ENCODE assay signal across 20 mouse cellular contexts in genomic region chr9:59289529-59290115, GRCm38 (mm10). TPM values are rescaled to one million over a fixed set of nuclear protein-coding genes. Genes with fewer than 3 reads are reported as not detected.
DNase-seq lines count a peak whose midpoint lies in the region; ATAC-seq and TF ChIP-seq lines count a peak whose summit lies in the region.
"Had no signal": no experiment of that assay in that cellular context is flagged by ENCODE, and none has a peak within 500 bp of the region (broad histone marks: within the 10 kb centered on the region; RNA-seq: fewer than 3 reads in every experiment).

No protein-coding gene starts in this region.

- no peak for TF ChIP-seq POLR2A in limb, embryonic 14.5 days (IDR thresholded peaks at IDR 0.05; ENCODE audit: borderline replicate concordance, extremely low read depth, insufficient read depth, insufficient read length)

- ATAC-seq in lung, embryonic 16.5 days (ENCODE audit: low read depth), result no peak
- no peak for ATAC-seq in embryonic facial prominence, embryonic 12.5 days (ENCODE audit: insufficient number of reproducible peaks, insufficient read depth, low FRiP score, low TSS enrichment)
- ATAC-seq in limb, embryonic 14.5 days (ENCODE audit: low FRiP score, low read depth), result no peak
- ATAC-seq: forebrain, embryonic 13.5 days; intestine, postnatal 0 days had no signal

- H3K9me3 ChIP-seq in heart, embryonic 10.5 days, result no peaks in the 10 kb centered on the region
- H3K9me3 ChIP-seq in lung, embryonic 16.5 days (ENCODE audit: control insufficient read depth, low read length), result no peaks in the 10 kb centered on the region
- H3K9me3 ChIP-seq in embryonic facial prominence, embryonic 12.5 days, result no peaks in the 10 kb centered on the region
- H3K9me3 ChIP-seq in limb, embryonic 14.5 days (ENCODE audit: control insufficient read depth, low read length), result no peaks in the 10 kb centered on the region
- H3K9me3 ChIP-seq: forebrain, embryonic 13.5 days; G1E; heart, embryonic 15.5 days had no signal

- H3K27ac ChIP-seq in heart, embryonic 10.5 days, result peak overlapping the region; percentile 67
- peak overlapping the region; percentile 7; the same call in 1 of the 2 replicates for H3K27ac ChIP-seq in lung, embryonic 16.5 days (ENCODE audit: low read length)
- peak overlapping the region; percentile 95 for H3K27ac ChIP-seq in embryonic facial prominence, embryonic 12.5 days
- H3K27ac ChIP-seq in limb, embryonic 14.5 days (replicated peaks; ENCODE audit: low read depth, low read length), result peak overlapping the region; percentile 85
- H3K27ac ChIP-seq: forebrain, embryonic 13.5 days; heart, embryonic 15.5 days; liver, embryonic 14.5 days had no signal

- H3K9ac ChIP-seq in lung, embryonic 16.5 days (ENCODE audit: low read length), result no peak overlapping the region
- H3K9ac ChIP-seq in embryonic facial prominence, embryonic 12.5 days, result no peak overlapping the region
- H3K9ac ChIP-seq in limb, embryonic 14.5 days (ENCODE audit: low read depth, low read length, severe bottlenecking), result no peak overlapping the region
- H3K9ac ChIP-seq: heart, embryonic 15.5 days; liver, embryonic 14.5 days had no signal

- WGBS in heart, embryonic 10.5 days, result 61% methylated on average over 6 of the region's 6 CpGs
- WGBS in lung, embryonic 16.5 days, result 47% methylated on average over 6 of the region's 6 CpGs
- WGBS in embryonic facial prominence, embryonic 12.5 days, result 29% methylated on average over 6 of the region's 6 CpGs
- 28% methylated on average over 6 of the region's 6 CpGs for WGBS in limb, embryonic 14.5 days

- H3K4me3 ChIP-seq in heart, embryonic 10.5 days, result no peak overlapping the region
- H3K4me3 ChIP-seq in lung, embryonic 16.5 days (ENCODE audit: low read length), result no peak overlapping the region
- H3K4me3 ChIP-seq in embryonic facial prominence, embryonic 12.5 days, result no peak overlapping the region
- H3K4me3 ChIP-seq in limb, embryonic 14.5 days (replicated peaks; ENCODE audit: low read length), result no peak overlapping the region
- H3K4me3 ChIP-seq: forebrain, embryonic 13.5 days; heart, embryonic 15.5 days had no signal

- no peak overlapping the region for H3K4me2 ChIP-seq in lung, embryonic 16.5 days (ENCODE audit: low read depth, low read length)
- no peak overlapping the region for H3K4me2 ChIP-seq in embryonic facial prominence, embryonic 12.5 days (replicated peaks)
- H3K4me2 ChIP-seq in limb, embryonic 14.5 days (replicated peaks; ENCODE audit: low read depth, low read length, severe bottlenecking), result no peak overlapping the region
- H3K4me2 ChIP-seq: forebrain, embryonic 13.5 days; heart, embryonic 15.5 days had no signal

- peaks cover 34% of the 10 kb centered on the region for H3K4me1 ChIP-seq in heart, embryonic 10.5 days
- peaks cover 22% of the 10 kb centered on the region for H3K4me1 ChIP-seq in lung, embryonic 16.5 days (replicated peaks; ENCODE audit: control insufficient read depth, insufficient read depth, low read length)
- H3K4me1 ChIP-seq in embryonic facial prominence, embryonic 12.5 days, result peaks cover 39% of the 10 kb centered on the region
- H3K4me1 ChIP-seq in limb, embryonic 14.5 days (ENCODE audit: control insufficient read depth, insufficient read depth, low read length), result peaks cover 39% of the 10 kb centered on the region

- no peaks in the 10 kb centered on the region for H3K36me3 ChIP-seq in heart, embryonic 10.5 days
- no peaks in the 10 kb centered on the region for H3K36me3 ChIP-seq in lung, embryonic 16.5 days (ENCODE audit: control insufficient read depth, insufficient read depth, low read length)
- no peaks in the 10 kb centered on the region for H3K36me3 ChIP-seq in embryonic facial prominence, embryonic 12.5 days
- H3K36me3 ChIP-seq in limb, embryonic 14.5 days (ENCODE audit: control insufficient read depth, insufficient read depth, low read length), result no peaks in the 10 kb centered on the region
- H3K36me3 ChIP-seq: heart, embryonic 15.5 days had no signal

- no peak for DNase-seq in heart, embryonic 10.5 days (ENCODE audit: low spot score)
- DNase-seq in heart, adult 18-20 months, result no peak
- no peak for DNase-seq in lung, postnatal 25 days (ENCODE audit: low spot score)
- DNase-seq in limb, embryonic 14.5 days (ENCODE audit: low spot score), result no peak
- no peak for DNase-seq in kidney, adult 8-10 months
- DNase-seq in adipocyte (ENCODE audit: low spot score), result no peak
- DNase-seq: cerebellum, adult 18-20 months; gastrocnemius, postnatal 36 days; kidney, postnatal 36 days; layer of hippocampus, postnatal 36 days; midbrain, embryonic 14.5 days; right cerebral cortex, adult 18-20 months; thymus, postnatal 14 days had no signal

- H3K27me3 ChIP-seq in heart, embryonic 10.5 days (ENCODE audit: insufficient read depth, poor library complexity, severe bottlenecking), result no peaks in the 10 kb centered on the region
- H3K27me3 ChIP-seq in lung, embryonic 16.5 days (ENCODE audit: control insufficient read depth, insufficient read depth, low read depth, low read length), result no peaks in the 10 kb centered on the region
- no peaks in the 10 kb centered on the region for H3K27me3 ChIP-seq in embryonic facial prominence, embryonic 12.5 days
- H3K27me3 ChIP-seq in limb, embryonic 14.5 days (ENCODE audit: control insufficient read depth, insufficient read depth, low read length), result no peaks in the 10 kb centered on the region
- H3K27me3 ChIP-seq: forebrain, embryonic 13.5 days; heart, embryonic 15.5 days had no signal

RNA-seq across cellular contexts. Expression of gene Adpgk, which starts 1.7 kb away (rescaled TPM):
- 31.7 and 38.4 TPM in 2 replicates for polyA plus RNA-seq in heart, embryonic 10.5 days (2016; fragmentation: Nextera tagmentation; extraction: Ambion mirVana)
- total RNA-seq in heart, adult 18-20 months (2021), result 1 to 10 TPM; 8.4 to 8.5 TPM
- polyA plus RNA-seq in lung, embryonic 16.5 days (2015; fragmentation: Nextera tagmentation; extraction: Ambion mirVana), result 34.5 and 38.3 TPM in 2 replicates
- 42.5 and 45.8 TPM in 2 replicates for polyA plus RNA-seq in embryonic facial prominence, embryonic 12.5 days (2016; fragmentation: Nextera tagmentation; extraction: Ambion mirVana)
- polyA plus RNA-seq in limb, embryonic 14.5 days (2012; rRNA removed), result 46.2 and 47.4 TPM in 2 replicates
- polyA plus RNA-seq in limb, embryonic 14.5 days (2014; fragmentation: Nextera tagmentation; extraction: Ambion mirVana), result 51.2 and 53.0 TPM in 2 replicates

Comparison
In these comparisons a context has a peak if more than half of its experiments do, and no peak if none do; other contexts are left out.
1. H3K27ac ChIP-seq: peak in every context shown above with its lines; median percentile 95 in embryonic facial prominence, embryonic 12.5 days; 85 in limb, embryonic 14.5 days; 67 in heart, embryonic 10.5 days; 7 in lung, embryonic 16.5 days.